Comparison of ENCODE assay signal across 12 mouse cellular contexts in genomic region chr8:8653343-8653742, GRCm38 (mm10). TPM values are rescaled to one million over a fixed set of nuclear protein-coding genes. Genes with fewer than 3 reads are reported as not detected.
DNase-seq lines count a peak whose midpoint lies in the region; ATAC-seq and TF ChIP-seq lines count a peak whose summit lies in the region.
"Had no signal": no experiment of that assay in that cellular context is flagged by ENCODE, and none has a peak within 500 bp of the region (broad histone marks: within the 10 kb centered on the region; RNA-seq: fewer than 3 reads in every experiment).

No protein-coding gene starts in this region.

- no peaks in the 10 kb centered on the region for H3K27me3 ChIP-seq in lung, embryonic 14.5 days (ENCODE audit: insufficient read depth, low read length)
- peaks cover 34% of the 10 kb centered on the region for H3K27me3 ChIP-seq in forebrain, embryonic 12.5 days
- H3K27me3 ChIP-seq in hindbrain, embryonic 14.5 days (ENCODE audit: control insufficient read depth, insufficient read depth, low read length), result no peaks in the 10 kb centered on the region
- no peaks in the 10 kb centered on the region for H3K27me3 ChIP-seq in midbrain, postnatal 0 days (ENCODE audit: insufficient read depth, low read length)

- H3K4me2 ChIP-seq in lung, embryonic 14.5 days, result 0 out of 2 replicates have a peak overlapping the region, but pooled peaks have one; percentile 13
- peak overlapping the region; percentile 84 for H3K4me2 ChIP-seq in forebrain, embryonic 12.5 days
- H3K4me2 ChIP-seq in hindbrain, embryonic 14.5 days (replicated peaks), result peak overlapping the region; percentile 86
- H3K4me2 ChIP-seq in midbrain, postnatal 0 days (ENCODE audit: low read depth, low read length, poor library complexity, severe bottlenecking), result no peak overlapping the region

- no peak for TF ChIP-seq CTCF in lung, embryonic 14.5 days (IDR thresholded peaks at IDR 0.05; ENCODE audit: low read depth)
- no peak for TF ChIP-seq CTCF in midbrain, postnatal 0 days (IDR thresholded peaks at IDR 0.05)

- no peak for ATAC-seq in lung, embryonic 14.5 days (ENCODE audit: insufficient read depth)
- ATAC-seq in forebrain, embryonic 12.5 days (ENCODE audit: low FRiP score), result no peak
- no peak for ATAC-seq in hindbrain, embryonic 14.5 days (ENCODE audit: low FRiP score)
- ATAC-seq in midbrain, postnatal 0 days (ENCODE audit: low FRiP score), result no peak

- H3K36me3 ChIP-seq in lung, embryonic 14.5 days (ENCODE audit: insufficient read depth), result peaks cover 16% of the 10 kb centered on the region; the same call in 1 of the 2 replicates
- H3K36me3 ChIP-seq in forebrain, embryonic 12.5 days (replicated peaks), result peaks cover 7% of the 10 kb centered on the region; the same call in 1 of the 2 replicates
- no peaks in the 10 kb centered on the region for H3K36me3 ChIP-seq in hindbrain, embryonic 14.5 days (replicated peaks; ENCODE audit: control insufficient read depth, insufficient read depth)
- no peaks in the 10 kb centered on the region for H3K36me3 ChIP-seq in midbrain, postnatal 0 days (ENCODE audit: insufficient read depth, low read length)

- H3K27ac ChIP-seq in lung, embryonic 14.5 days (ENCODE audit: low read depth), result no peak overlapping the region
- peak overlapping the region; percentile 84 for H3K27ac ChIP-seq in forebrain, embryonic 12.5 days
- peak overlapping the region; percentile 52; the same call in 1 of the 2 replicates for H3K27ac ChIP-seq in hindbrain, embryonic 14.5 days
- H3K27ac ChIP-seq in midbrain, postnatal 0 days (ENCODE audit: low read depth, low read length), result no peak overlapping the region

- no peak overlapping the region for H3K4me3 ChIP-seq in lung, embryonic 14.5 days (ENCODE audit: low read depth, low read length)
- peak overlapping the region; percentile 70 for H3K4me3 ChIP-seq in forebrain, embryonic 12.5 days (replicated peaks)
- H3K4me3 ChIP-seq in hindbrain, embryonic 14.5 days (replicated peaks; ENCODE audit: low read length), result peak overlapping the region; percentile 17; the same call in 1 of the 2 replicates
- H3K4me3 ChIP-seq in midbrain, postnatal 0 days (ENCODE audit: low read depth, low read length), result no peak overlapping the region
- H3K4me3 ChIP-seq: erythroblast, embryonic 14.5 days; megakaryocyte, embryonic 14.5 days had no signal

- DNase-seq in lung, embryonic 14.5 days, result no peak
- no peak for DNase-seq in lung, postnatal 14 days
- no peak for DNase-seq in hindbrain, embryonic 14.5 days (ENCODE audit: low spot score)
- no peak for DNase-seq in midbrain, postnatal 0 days (ENCODE audit: low spot score)
- no peak for DNase-seq in right cerebral cortex, postnatal 4 days
- DNase-seq in kidney, postnatal 10 days, result no peak
- DNase-seq in right cerebral cortex, adult 18-20 months, result no peak
- DNase-seq: cerebellum, adult 11-12 months; kidney, postnatal 36 days had no signal

- H3K9me3 ChIP-seq in lung, embryonic 14.5 days (ENCODE audit: low read depth, low read length), result no peaks in the 10 kb centered on the region
- H3K9me3 ChIP-seq in forebrain, embryonic 12.5 days, result no peaks in the 10 kb centered on the region
- H3K9me3 ChIP-seq in hindbrain, embryonic 14.5 days (ENCODE audit: control insufficient read depth, low read length), result no peaks in the 10 kb centered on the region
- H3K9me3 ChIP-seq in midbrain, postnatal 0 days (ENCODE audit: low read length), result no peaks in the 10 kb centered on the region
- H3K9me3 ChIP-seq: megakaryocyte, embryonic 14.5 days had no signal

- WGBS in lung, embryonic 14.5 days, result 43% methylated on average over 5 of the region's 5 CpGs
- 42% methylated on average over 5 of the region's 5 CpGs for WGBS in forebrain, embryonic 12.5 days
- WGBS in hindbrain, embryonic 14.5 days, result 37% methylated on average over 5 of the region's 5 CpGs
- whole genome bisulfite sequencing in midbrain, postnatal 0 days, result 60% methylated on average over 5 of the region's 5 CpGs

- H3K9ac ChIP-seq in lung, embryonic 14.5 days, result no peak overlapping the region
- peak overlapping the region; percentile 1; the same call in 1 of the 2 replicates for H3K9ac ChIP-seq in forebrain, embryonic 12.5 days
- peak overlapping the region; percentile 52 for H3K9ac ChIP-seq in hindbrain, embryonic 14.5 days
- peak overlapping the region; percentile 29; the same call in 1 of the 2 replicates for H3K9ac ChIP-seq in midbrain, postnatal 0 days (replicated peaks; ENCODE audit: low read length, poor library complexity, severe bottlenecking)

- peaks cover 10% of the 10 kb centered on the region; the same call in 1 of the 2 replicates for H3K4me1 ChIP-seq in lung, embryonic 14.5 days (ENCODE audit: insufficient read depth)
- H3K4me1 ChIP-seq in forebrain, embryonic 12.5 days, result peaks cover 94% of the 10 kb centered on the region
- peaks cover 68% of the 10 kb centered on the region for H3K4me1 ChIP-seq in hindbrain, embryonic 14.5 days (replicated peaks; ENCODE audit: control insufficient read depth, insufficient read depth, low read length)
- peaks cover 24% of the 10 kb centered on the region for H3K4me1 ChIP-seq in midbrain, postnatal 0 days (ENCODE audit: insufficient read depth, low read length)
- H3K4me1 ChIP-seq: megakaryocyte, embryonic 14.5 days had no signal

RNA-seq across cellular contexts. Expression of gene Efnb2, which starts 7.7 kb away (rescaled TPM):
- polyA plus RNA-seq in lung, embryonic 14.5 days (2014; fragmentation: Nextera tagmentation; extraction: Ambion mirVana), result 33.9 and 38.4 TPM in 2 replicates
- polyA plus RNA-seq in forebrain, embryonic 12.5 days (2016; fragmentation: Nextera tagmentation; extraction: Ambion mirVana), result 57.5 and 68.2 TPM in 2 replicates
- polyA plus RNA-seq in hindbrain, embryonic 14.5 days (2014; fragmentation: Nextera tagmentation; extraction: Ambion mirVana), result 21.9 and 23.8 TPM in 2 replicates
- 19.5 and 20.7 TPM in 2 replicates for total RNA-seq in midbrain, postnatal 0 days (2014; rRNA removed)
- 6.5 and 6.8 TPM in 2 replicates for polyA plus RNA-seq in midbrain, postnatal 0 days (2015; fragmentation: Nextera tagmentation; extraction: Ambion mirVana)

RNA-seq across cellular contexts. Expression of gene Arglu1, which starts 37.0 kb away (rescaled TPM):
- polyA plus RNA-seq in lung, embryonic 14.5 days (2014; fragmentation: Nextera tagmentation; extraction: Ambion mirVana), result 159 and 164 TPM in 2 replicates
- 218 and 225 TPM in 2 replicates for polyA plus RNA-seq in forebrain, embryonic 12.5 days (2016; fragmentation: Nextera tagmentation; extraction: Ambion mirVana)
- polyA plus RNA-seq in hindbrain, embryonic 14.5 days (2014; fragmentation: Nextera tagmentation; extraction: Ambion mirVana), result 136 and 155 TPM in 2 replicates
- 75.5 and 109 TPM in 2 replicates for total RNA-seq in midbrain, postnatal 0 days (2014; rRNA removed)
- 142 and 180 TPM in 2 replicates for polyA plus RNA-seq in midbrain, postnatal 0 days (2015; fragmentation: Nextera tagmentation; extraction: Ambion mirVana)

Comparison
In these comparisons a context has a peak if more than half of its experiments do, and no peak if none do; other contexts are left out.
1. H3K27ac ChIP-seq: peak in forebrain, embryonic 12.5 days (single experiment) and hindbrain, embryonic 14.5 days (single experiment); none in lung, embryonic 14.5 days (single experiment) and midbrain, postnatal 0 days (single experiment).
2. H3K4me3 ChIP-seq: peak in forebrain, embryonic 12.5 days (single experiment) and hindbrain, embryonic 14.5 days (single experiment); none in lung, embryonic 14.5 days (single experiment) and midbrain, postnatal 0 days (single experiment).